Mouse (Mus musculus) stomach, embryonic 16.5 days (tissue): ENCODE measurements at regions not wholly inside any gene's neighbourhood (a gene's known extent, or its start where the extent isn't known, plus 50 kb on each side); places are given as distances from the start of the nearest gene placed in this dataset.
A peak's percentile ranks its signal among the peaks of the same experiment; 100 is the strongest.

Experiments used
- ATAC-seq: fragments of 200-750 bp; cut with Nextera tagmentation; 2 replicates; pipeline ENCODE4 v1.8.0; 2017; ENCODE audit warnings: moderate number of reproducible peaks, moderate TSS enrichment; ENCODE audit not compliant: insufficient read depth, low FRiP score
- H3K27ac ChIP-seq: fragments of 300-500 bp; sonication (generic); 2 replicates; pipeline ENCODE4 v1.5.1; 2014; ENCODE audit warnings: low read length
- H3K27me3 ChIP-seq: fragments of 300-500 bp; sonication (generic); 2 replicates; pipeline ENCODE4 v1.6.1; 2014; ENCODE audit warnings: low read length, control low read depth, mixed read lengths; ENCODE audit not compliant: control insufficient read depth, insufficient read depth
- H3K36me3 ChIP-seq: fragments of 300-500 bp; sonication (generic); 2 replicates; pipeline ENCODE4 v1.6.1; 2014; ENCODE audit warnings: low read length; ENCODE audit not compliant: control insufficient read depth, insufficient read depth
- H3K4me1 ChIP-seq: fragments of 300-500 bp; sonication (generic); 2 replicates; pipeline ENCODE4 v1.6.1; 2014; ENCODE audit warnings: low read length, control low read depth, mixed read lengths; ENCODE audit not compliant: control insufficient read depth, insufficient read depth
- H3K4me2 ChIP-seq: fragments of 300-500 bp; sonication (generic); 2 replicates; pipeline ENCODE4 v1.6.1; 2014; ENCODE audit warnings: low read depth, low read length, mixed read lengths
- H3K4me3 ChIP-seq: fragments of 300-500 bp; sonication (generic); replicated peaks from 2 replicates; pipeline ENCODE4 v1.5.1; 2014; ENCODE audit warnings: mild to moderate bottlenecking, low read length
- H3K9ac ChIP-seq: fragments of 300-500 bp; sonication (generic); 2 replicates; pipeline ENCODE4 v1.6.1; 2014; ENCODE audit warnings: low read length
- H3K9me3 ChIP-seq: fragments of 300-500 bp; sonication (generic); replicated peaks from 2 replicates; pipeline ENCODE4 v1.6.1; 2016; ENCODE audit warnings: low read length, control low read depth; ENCODE audit not compliant: control insufficient read depth
- WGBS: fragments of 180-500 bp; shearing (Covaris S2); extraction: QIAGEN DNeasy Blood & Tissue Kit; methylation state at CpG from one replicate; pipeline ENCODE4 v1.1.7; 2014; 5-methylcytosine and 5-hydroxymethylcytosine counted together

- Histone ChIP-seq H3K4me1 (no peaks in the 10 kb centered on the region), H3K9me3 (no peaks in the 10 kb centered on the region), H3K36me3 (no peaks in the 10 kb centered on the region), H3K4me2 (no peak overlapping the region), H3K4me3 (no peak overlapping the region), H3K27ac (0 out of 2 replicates have a peak overlapping the region, but pooled peaks have one; percentile 18), H3K9ac (no peak overlapping the region), H3K27me3 (no peaks in the 10 kb centered on the region)
- ATAC-seq, result peak; percentile 13; the same call in 1 of the 2 replicates
- WGBS, result 37% methylated on average over 12 of the region's 12 CpGs
These were observed 90.8 kb upstream of the Ednra start for GRCm38 (mm10) chr8:77814796-77815647.

- peak; percentile 47; the same call in 1 of the 2 replicates for ATAC-seq
- 43% methylated on average over 7 of the region's 7 CpGs for WGBS
- Histone ChIP-seq H3K9ac (no peak overlapping the region), H3K4me3 (no peak overlapping the region), H3K27ac (peak overlapping the region; percentile 18; the same call in 1 of the 2 replicates), H3K4me1 (no peaks in the 10 kb centered on the region), H3K4me2 (no peak overlapping the region), H3K27me3 (no peaks in the 10 kb centered on the region), H3K36me3 (no peaks in the 10 kb centered on the region), H3K9me3 (no peaks in the 10 kb centered on the region)
These were observed 91.3 kb upstream of the Ednra start for GRCm38 (mm10) chr8:77815648-77815971.

GRCm38 (mm10) chr8:77816217-77816616 lies 92.0 kb upstream of the Ednra start:
- ATAC-seq, result no peak
- Histone ChIP-seq H3K4me3 (no peak overlapping the region), H3K4me1 (no peaks in the 10 kb centered on the region), H3K36me3 (no peaks in the 10 kb centered on the region), H3K27me3 (no peaks in the 10 kb centered on the region), H3K4me2 (no peak overlapping the region), H3K27ac (no peak overlapping the region), H3K9me3 (no peaks in the 10 kb centered on the region), H3K9ac (no peak overlapping the region)
- 77% methylated on average over 4 of the region's 4 CpGs for WGBS

GRCm38 (mm10) chr8:77825786-77826185 lies 101.5 kb upstream of the Ednra start:
- Histone ChIP-seq H3K4me2 (no peak overlapping the region), H3K4me3 (no peak overlapping the region), H3K9me3 (no peaks in the 10 kb centered on the region), H3K9ac (no peak overlapping the region), H3K27ac (peak overlapping the region; percentile 67; the same call in 1 of the 2 replicates), H3K4me1 (peaks cover 8% of the 10 kb centered on the region; the same call in 1 of the 2 replicates), H3K27me3 (no peaks in the 10 kb centered on the region), H3K36me3 (no peaks in the 10 kb centered on the region)
- 49% methylated on average over 1 of the region's 1 CpGs for WGBS
- ATAC-seq, result no peak

- H3K27ac ChIP-seq, result peak overlapping the region; percentile 67; the same call in 1 of the 2 replicates
- no peaks in the 10 kb centered on the region for H3K27me3 ChIP-seq
- H3K9me3 ChIP-seq, result no peaks in the 10 kb centered on the region
- H3K4me2 ChIP-seq, result no peak overlapping the region
- WGBS, result 30% methylated on average over 2 of the region's 2 CpGs
- H3K4me1 ChIP-seq, result peaks cover 8% of the 10 kb centered on the region; the same call in 1 of the 2 replicates
- H3K4me3 ChIP-seq, result no peak overlapping the region
- no peaks in the 10 kb centered on the region for H3K36me3 ChIP-seq
- ATAC-seq, result no peak
- H3K9ac ChIP-seq, result no peak overlapping the region
These were observed 102.0 kb upstream of the Ednra start for GRCm38 (mm10) chr8:77826255-77826654.

GRCm38 (mm10) chr8:77828079-77828478 lies 103.8 kb upstream of the Ednra start:
- no peak for ATAC-seq
- Histone ChIP-seq H3K4me2 (no peak overlapping the region), H3K4me1 (peaks cover 8% of the 10 kb centered on the region; the same call in 1 of the 2 replicates), H3K9ac (no peak overlapping the region), H3K27me3 (no peaks in the 10 kb centered on the region), H3K27ac (no peak overlapping the region), H3K36me3 (no peaks in the 10 kb centered on the region), H3K4me3 (no peak overlapping the region), H3K9me3 (no peaks in the 10 kb centered on the region)
- WGBS, result 65% methylated on average over 7 of the region's 7 CpGs

- ATAC-seq, result no peak
These were observed 105.0 kb upstream of the Ednra start for GRCm38 (mm10) chr8:77829126-77829748.

GRCm38 (mm10) chr8:77829764-77830163 lies 105.5 kb upstream of the Ednra start:
- Histone ChIP-seq H3K27me3 (no peaks in the 10 kb centered on the region), H3K9me3 (no peaks in the 10 kb centered on the region), H3K4me2 (no peak overlapping the region), H3K27ac (no peak overlapping the region), H3K36me3 (no peaks in the 10 kb centered on the region), H3K4me3 (no peak overlapping the region), H3K9ac (no peak overlapping the region), H3K4me1 (peaks cover 8% of the 10 kb centered on the region; the same call in 1 of the 2 replicates)
- ATAC-seq, result no peak
- 39% methylated on average over 5 of the region's 5 CpGs for WGBS

More at GRCm38 (mm10) chr8:77829126-77829748, 105.0 kb upstream of the Ednra start:
- 47% methylated on average over 5 of the region's 5 CpGs for WGBS
- Histone ChIP-seq H3K4me1 (peaks cover 8% of the 10 kb centered on the region; the same call in 1 of the 2 replicates), H3K27me3 (no peaks in the 10 kb centered on the region), H3K4me2 (no peak overlapping the region), H3K9ac (no peak overlapping the region), H3K27ac (no peak overlapping the region), H3K9me3 (no peaks in the 10 kb centered on the region), H3K36me3 (no peaks in the 10 kb centered on the region), H3K4me3 (no peak overlapping the region)

GRCm38 (mm10) chr8:77834283-77834682 lies 110.0 kb upstream of the Ednra start:
- 62% methylated on average over 6 of the region's 6 CpGs for WGBS
- Histone ChIP-seq H3K4me3 (no peak overlapping the region), H3K27me3 (no peaks in the 10 kb centered on the region), H3K36me3 (no peaks in the 10 kb centered on the region), H3K27ac (no peak overlapping the region; the same call in 1 of the 2 replicates), H3K9me3 (no peaks in the 10 kb centered on the region), H3K9ac (no peak overlapping the region), H3K4me2 (no peak overlapping the region), H3K4me1 (no peaks in the 10 kb centered on the region)
- ATAC-seq, result no peak
